Mouse (Mus musculus): ENCODE data around the gene Npas3.

DNA sequence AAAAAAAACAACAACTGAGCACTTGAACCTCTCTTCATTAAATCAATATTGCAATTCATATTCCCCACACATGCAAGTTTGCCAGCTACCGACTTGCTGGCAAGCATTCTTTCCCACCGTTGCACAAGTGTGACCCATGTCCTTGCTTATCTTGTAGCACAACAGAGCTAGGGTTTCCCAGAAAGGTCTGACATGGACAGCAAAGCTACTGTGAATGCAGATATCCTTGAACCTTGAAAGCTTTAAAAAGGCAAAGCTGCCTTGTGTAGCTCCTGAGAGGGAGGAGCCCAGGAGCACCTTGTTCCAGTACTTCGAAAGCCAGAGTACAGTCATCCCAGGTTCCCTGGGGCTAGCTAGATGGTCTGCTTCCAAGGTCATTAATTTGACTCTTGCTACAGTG, 748.7 kb downstream of the Npas3 start:
- TF ChIP-seq CTCF (IDR thresholded peaks at IDR 0.05; ENCODE audit: low read depth) (no peak), EP300 (optimal IDR thresholded peaks at IDR 0.05) (no peak)

Measured in stomach, postnatal 0 days (tissue).